Mouse (Mus musculus) left cerebral cortex, adult 2 months (tissue): ENCODE measurements around the gene Chrm4. TPM values are rescaled to one million over a fixed set of nuclear protein-coding genes. Genes with fewer than 3 reads are reported as not detected.

Experiments used
- DNase-seq, 2 experiments: peaks; one replicate each; pipeline ENCODE4 v3.0.0; 2021 to 2022; ENCODE audit warnings: low spot score in 2 of 2, mixed read lengths in 1 of 2; ENCODE audit errors: extremely low spot score in 1 of 2
- H3K27ac ChIP-seq: fragments of 200-600 bp; 2 replicates; pipeline ENCODE4 v1.8.1; 2022
- H3K4me3 ChIP-seq: fragments of 200-600 bp; 2 replicates; pipeline ENCODE4 v1.8.1; 2022
- CTCF ChIP-seq: fragments of 200-600 bp; IDR thresholded peaks from 2 replicates; pipeline ENCODE4 v1.8.1; 2022; ENCODE audit warnings: antibody characterized with exemption, mild to moderate bottlenecking, moderate library complexity
- intact Hi-C: fragments of 180-260 bp; cut with DNase I; formaldehyde crosslinking; loops from one replicate; pipeline ENCODE4 v1.15.1; 2025
- total RNA-seq, 2 experiments: library from RNA; stranded (reverse); gene quantifications; 2 replicates each; pipeline ENCODE4 v1.2.3; 2021

Chrm4 gene
- total RNA-seq, 2 experiments from 2014 or later: 47.9 to 59.9 TPM

GRCm38 (mm10) chr2:91906141-91906540, 20.9 kb upstream of the Chrm4 start:
- no peak for TF ChIP-seq CTCF
- H3K4me3 ChIP-seq: no peak overlapping the region
- no peak for DNase-seq
- H3K27ac ChIP-seq: no peak overlapping the region
- intact Hi-C loops: no loop called here

GRCm38 (mm10) chr2:91912616-91913015, 14.4 kb upstream of the Chrm4 start:
- Histone ChIP-seq H3K4me3 (no peak overlapping the region), H3K27ac (no peak overlapping the region)
- DNase-seq: no peak
- TF ChIP-seq CTCF: no peak
- intact Hi-C loops: no loop called here

- H3K4me3 ChIP-seq: no peak overlapping the region
- intact Hi-C loops: no loop called here
- no peak overlapping the region for H3K27ac ChIP-seq
- TF ChIP-seq CTCF: no peak
- no peak for DNase-seq
Observed at GRCm38 (mm10) chr2:91913328-91914110, 13.5 kb upstream of the Chrm4 start.

GRCm38 (mm10) chr2:91916346-91916977, 10.6 kb upstream of the Chrm4 start:
- TF ChIP-seq CTCF: no peak
- intact Hi-C loops: no loop called here
- no peak overlapping the region for H3K27ac ChIP-seq

GRCm38 (mm10) chr2:91917096-91917495, 10.0 kb upstream of the Chrm4 start:
- intact Hi-C loops: no loop called here
- no peak for DNase-seq
- Histone ChIP-seq H3K27ac (no peak overlapping the region), H3K4me3 (no peak overlapping the region)
- TF ChIP-seq CTCF: no peak

More at GRCm38 (mm10) chr2:91916346-91916977, 10.6 kb upstream of the Chrm4 start:
- no peak overlapping the region for H3K4me3 ChIP-seq
- DNase-seq: no peak

- no peak overlapping the region for H3K27ac ChIP-seq
- DNase-seq: no peak
- TF ChIP-seq CTCF: no peak
- intact Hi-C loops: loop anchor here (5.0 to 10.0 kb wide), 3 partner anchors 205 to 268 kb away; partner anchors contain the start of genes Atg13 and Harbi1
- no peak overlapping the region for H3K4me3 ChIP-seq
Observed at GRCm38 (mm10) chr2:91920130-91920529, 6.9 kb upstream of the Chrm4 start.

GRCm38 (mm10) chr2:91921181-91921789, 5.8 kb upstream of the Chrm4 start:
- Histone ChIP-seq H3K4me3 (peak overlapping the region; percentile 80), H3K27ac (peak overlapping the region; percentile 92)
- DNase-seq: no peak
- no peak for TF ChIP-seq CTCF
- intact Hi-C loops: loop anchor here (5.0 to 10.0 kb wide), 3 partner anchors 206 to 269 kb away; partner anchors contain the start of genes Atg13 and Harbi1

GRCm38 (mm10) chr2:91921790-91922570, 5.1 kb upstream of the Chrm4 start:
- peak overlapping the region; percentile 92 for H3K27ac ChIP-seq
- peak overlapping the region; percentile 80 for H3K4me3 ChIP-seq
- intact Hi-C loops: loop anchor here (5.0 to 10.0 kb wide), 3 partner anchors 207 to 270 kb away; partner anchors contain the start of genes Atg13 and Harbi1
- TF ChIP-seq CTCF: peak; percentile 68
- DNase-seq: peak; percentile 81 to 86

GRCm38 (mm10) chr2:91922586-91923414, 4.2 kb upstream of the Chrm4 start:
- DNase-seq: peak in 1 of 2 experiments; percentile 45
- TF ChIP-seq CTCF: no peak
- H3K27ac ChIP-seq: peak overlapping the region; percentile 92
- H3K4me3 ChIP-seq: peak overlapping the region; percentile 80
- intact Hi-C loops: loop anchor here (5.0 to 10.0 kb wide), 3 partner anchors 208 to 270 kb away; partner anchors contain the start of genes Atg13 and Harbi1
